Mouse (Mus musculus) midbrain, embryonic 16.5 days (tissue): Measurements from ENCODE around the gene Amigo3. TPM values are rescaled to one million over a fixed set of nuclear protein-coding genes. Genes with fewer than 3 reads are reported as not detected.

Experiments used
- ATAC-seq: fragments of 200-750 bp; cut with Nextera tagmentation; 2 replicates; pipeline ENCODE4 v1.8.0; 2017; ENCODE audit warnings: moderate TSS enrichment
- H3K27ac ChIP-seq: fragments of 300-500 bp; sonication (generic); 2 replicates; pipeline ENCODE4 v1.5.1; 2014; ENCODE audit warnings: mild to moderate bottlenecking, low read length, mixed read lengths
- H3K27me3 ChIP-seq: fragments of 300-500 bp; sonication (generic); 2 replicates; pipeline ENCODE4 v1.6.1; 2014; ENCODE audit warnings: low read depth, low read length, mixed read lengths; ENCODE audit not compliant: control insufficient read depth, insufficient read depth
- H3K36me3 ChIP-seq: fragments of 300-500 bp; sonication (generic); 2 replicates; pipeline ENCODE4 v1.6.1; 2014; ENCODE audit warnings: mild to moderate bottlenecking, low read length, moderate library complexity, mixed read lengths; ENCODE audit not compliant: control insufficient read depth, insufficient read depth
- H3K4me1 ChIP-seq: fragments of 300-500 bp; sonication (generic); 2 replicates; pipeline ENCODE4 v1.6.1; 2014; ENCODE audit warnings: mild to moderate bottlenecking, low read length, mixed read lengths; ENCODE audit not compliant: control insufficient read depth, insufficient read depth
- H3K4me2 ChIP-seq: fragments of 300-500 bp; sonication (generic); 2 replicates; pipeline ENCODE4 v1.6.1; 2014; ENCODE audit warnings: mild to moderate bottlenecking, low read length, mixed read lengths
- H3K4me3 ChIP-seq: fragments of 300-500 bp; sonication (generic); 2 replicates; pipeline ENCODE4 v1.5.1; 2014; ENCODE audit warnings: low read depth, mild to moderate bottlenecking, low read length, moderate library complexity, mixed read lengths
- H3K9ac ChIP-seq: fragments of 300-500 bp; sonication (generic); 2 replicates; pipeline ENCODE4 v1.6.1; 2014; ENCODE audit warnings: low read depth, low read length, mixed read lengths
- H3K9me3 ChIP-seq: fragments of 300-500 bp; sonication (generic); replicated peaks from 2 replicates; pipeline ENCODE4 v1.6.1; 2014; ENCODE audit warnings: mild to moderate bottlenecking, low read length, mixed read lengths; ENCODE audit not compliant: control insufficient read depth, poor library complexity, severe bottlenecking
- WGBS: fragments of 180-500 bp; shearing (Covaris S2); extraction: QIAGEN DNeasy Blood & Tissue Kit; methylation state at CpG from one replicate; pipeline ENCODE4 v1.1.7; 2014; 5-methylcytosine and 5-hydroxymethylcytosine counted together
- polyA plus RNA-seq: library from polyadenylated mRNA; unstranded; fragments of >200 nt; fragmentation: Nextera tagmentation; extraction: Ambion mirVana; gene quantifications from 2 replicates; pipeline ENCODE4 v1.2.1, GENCODE M21; 2015

Amigo3 gene
- polyA plus RNA-seq, 1 experiment from 2014 or later: 2.6 TPM

DNA sequence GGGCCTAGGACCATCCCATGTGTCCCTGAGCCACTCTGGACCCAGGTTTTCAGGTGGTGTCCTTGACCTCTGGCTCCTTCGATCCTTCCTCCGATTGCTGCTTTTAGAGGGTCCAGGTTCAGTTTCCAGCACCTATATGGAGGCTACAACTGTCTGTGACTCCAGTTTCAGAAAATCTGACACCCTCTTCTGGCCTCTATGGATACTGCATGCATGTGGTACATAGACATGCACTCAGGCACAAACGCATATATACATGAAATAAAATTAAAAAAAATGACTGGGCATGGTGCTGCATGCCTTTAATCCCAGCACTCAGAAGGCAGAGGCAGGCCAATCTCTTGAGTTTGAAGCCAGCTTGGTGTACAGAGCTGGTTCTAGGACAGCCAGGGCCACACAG, 25.1 kb upstream of the Amigo3 start:
- no peaks in the 10 kb centered on the region for H3K27me3 ChIP-seq
- H3K36me3 ChIP-seq: peaks cover 21% of the 10 kb centered on the region
- no peak overlapping the region for H3K4me3 ChIP-seq
- ATAC-seq: no peak
- H3K27ac ChIP-seq: no peak overlapping the region
- no peaks in the 10 kb centered on the region for H3K9me3 ChIP-seq
- WGBS: 97% methylated on average over 3 of the region's 3 CpGs
- H3K4me2 ChIP-seq: no peak overlapping the region
- no peaks in the 10 kb centered on the region for H3K4me1 ChIP-seq
- no peak overlapping the region for H3K9ac ChIP-seq

- WGBS: 89% methylated on average over 5 of the region's 5 CpGs
- no peak for ATAC-seq
- peaks cover 25% of the 10 kb centered on the region for H3K36me3 ChIP-seq
- H3K4me1 ChIP-seq: no peaks in the 10 kb centered on the region
- H3K9me3 ChIP-seq: no peaks in the 10 kb centered on the region
- no peak overlapping the region for H3K27ac ChIP-seq
- no peak overlapping the region for H3K4me2 ChIP-seq
- H3K27me3 ChIP-seq: no peaks in the 10 kb centered on the region
- H3K9ac ChIP-seq: no peak overlapping the region
- H3K4me3 ChIP-seq: no peak overlapping the region
Observed at GRCm38 (mm10) chr9:108032126-108032525, 20.8 kb upstream of the Amigo3 start.

GRCm38 (mm10) chr9:108035331-108036156, 17.4 kb upstream of the Amigo3 start:
- 96% methylated on average over 2 of the region's 2 CpGs for WGBS
- H3K4me2 ChIP-seq: no peak overlapping the region
- no peak overlapping the region for H3K4me3 ChIP-seq
- no peaks in the 10 kb centered on the region for H3K4me1 ChIP-seq
- peaks cover 20% of the 10 kb centered on the region for H3K36me3 ChIP-seq
- ATAC-seq: no peak
- no peak overlapping the region for H3K9ac ChIP-seq
- H3K27ac ChIP-seq: no peak overlapping the region
- H3K27me3 ChIP-seq: no peaks in the 10 kb centered on the region
- H3K9me3 ChIP-seq: no peaks in the 10 kb centered on the region

DNA sequence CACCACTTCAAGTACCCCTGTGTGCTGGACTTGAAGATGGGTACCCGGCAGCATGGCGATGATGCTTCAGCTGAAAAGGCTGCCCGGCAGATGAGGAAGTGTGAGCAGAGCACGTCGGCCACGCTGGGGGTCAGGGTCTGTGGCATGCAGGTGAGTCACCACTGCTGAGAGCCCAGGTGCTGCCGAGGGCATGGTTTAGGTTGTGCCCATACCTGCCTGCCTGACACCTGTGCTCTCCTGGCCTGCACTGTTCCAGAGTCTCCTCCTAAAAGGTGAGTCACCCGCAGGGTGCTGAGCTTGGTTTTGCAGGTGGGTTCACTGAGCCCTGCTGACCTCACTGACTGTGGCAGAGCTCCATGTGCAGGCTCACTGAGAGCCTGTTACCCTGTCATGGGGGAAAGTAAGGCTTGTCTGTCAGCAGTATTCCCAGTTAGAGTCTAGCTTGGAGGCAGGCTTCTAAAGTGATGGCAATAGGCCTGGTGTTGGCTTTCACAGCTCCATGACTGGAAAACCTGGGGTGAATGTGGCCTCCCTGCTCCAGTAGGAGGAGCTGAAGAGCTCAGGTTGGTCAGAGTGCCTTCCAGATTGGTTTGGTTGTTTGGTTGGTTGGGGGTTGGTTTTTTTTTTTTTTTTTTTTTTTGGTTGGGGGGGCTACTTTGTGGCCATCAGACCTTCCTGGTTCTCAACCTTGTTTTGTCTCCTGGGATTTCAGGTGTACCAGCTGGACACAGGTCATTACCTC, 8.0 kb upstream of the Amigo3 start:
- Histone ChIP-seq H3K27ac (no peak overlapping the region), H3K4me2 (no peak overlapping the region), H3K9me3 (no peaks in the 10 kb centered on the region), H3K4me1 (peaks cover 10% of the 10 kb centered on the region), H3K36me3 (peaks cover 26% of the 10 kb centered on the region), H3K9ac (no peak overlapping the region), H3K4me3 (no peak overlapping the region), H3K27me3 (no peaks in the 10 kb centered on the region)
- no peak for ATAC-seq
- WGBS: 97% methylated on average over 8 of the region's 8 CpGs

- Histone ChIP-seq H3K27me3 (no peaks in the 10 kb centered on the region), H3K4me2 (no peak overlapping the region), H3K36me3 (peaks cover 21% of the 10 kb centered on the region), H3K27ac (no peak overlapping the region), H3K9me3 (no peaks in the 10 kb centered on the region), H3K4me1 (peaks cover 16% of the 10 kb centered on the region), H3K9ac (no peak overlapping the region), H3K4me3 (no peak overlapping the region)
- no peak for ATAC-seq
- WGBS: 85% methylated on average over 4 of the region's 4 CpGs
Observed at GRCm38 (mm10) chr9:108046582-108046981, 6.4 kb upstream of the Amigo3 start.

- peak overlapping the region; percentile 58; the same call in 1 of the 2 replicates for H3K27ac ChIP-seq
- ATAC-seq: no peak
Observed at GRCm38 (mm10) chr9:108047601-108048565, 5.1 kb upstream of the Amigo3 start.

GRCm38 (mm10) chr9:108048566-108048955, 4.4 kb upstream of the Amigo3 start:
- H3K27me3 ChIP-seq: no peaks in the 10 kb centered on the region
- H3K4me3 ChIP-seq: peak overlapping the region; percentile 77
- H3K4me2 ChIP-seq: peak overlapping the region; percentile 89
- H3K27ac ChIP-seq: peak overlapping the region; percentile 58; the same call in 1 of the 2 replicates
- peak overlapping the region; percentile 73 for H3K9ac ChIP-seq
- H3K4me1 ChIP-seq: peaks cover 18% of the 10 kb centered on the region
- peaks cover 18% of the 10 kb centered on the region for H3K36me3 ChIP-seq
- under 1% methylated on average over 19 of the region's 19 CpGs for WGBS
- no peaks in the 10 kb centered on the region for H3K9me3 ChIP-seq
- ATAC-seq: peak; percentile 50

More at GRCm38 (mm10) chr9:108047601-108048565, 5.1 kb upstream of the Amigo3 start:
- Histone ChIP-seq H3K4me2 (peak overlapping the region; percentile 89), H3K4me1 (peaks cover 16% of the 10 kb centered on the region), H3K4me3 (peak overlapping the region; percentile 77), H3K36me3 (peaks cover 18% of the 10 kb centered on the region), H3K9me3 (no peaks in the 10 kb centered on the region), H3K27me3 (no peaks in the 10 kb centered on the region), H3K9ac (peak overlapping the region; percentile 73)
- WGBS: 47% methylated on average over 17 of the region's 17 CpGs

- ATAC-seq: peak; percentile 95
- Histone ChIP-seq H3K4me3 (peak within 1 kb of the TSS; percentile 77), H3K27ac (peak within 1 kb of the TSS; percentile 69), H3K9me3 (no peaks in the 10 kb centered on the region), H3K9ac (peak within 1 kb of the TSS; percentile 73), H3K27me3 (no peaks in the 10 kb centered on the region), H3K36me3 (peaks cover 23% of the 10 kb centered on the region), H3K4me1 (peaks cover 18% of the 10 kb centered on the region), H3K4me2 (peak within 1 kb of the TSS; percentile 89)
- WGBS: under 1% methylated on average over 32 of the region's 39 CpGs
Observed at GRCm38 (mm10) chr9:108049016-108049455, 3.9 kb upstream of the Amigo3 start, which contains the start of gene Gmppb. Gmppb (plus strand) TSS chr9:108049242.
